Mouse (Mus musculus) embryonic facial prominence, embryonic 12.5 days (tissue): ENCODE data around the gene Acat3. TPM values are rescaled to one million over a fixed set of nuclear protein-coding genes. Genes with fewer than 3 reads are reported as not detected.
"Not testable (repeated sequence)": the region's sequence is repeated elsewhere in the genome, so short reads cannot be mapped to it uniquely, and the experiment has no call there.

Experiments used
- ATAC-seq: fragments of 200-750 bp; cut with Nextera tagmentation; 2 replicates; pipeline ENCODE4 v1.8.0; 2017; ENCODE audit not compliant: insufficient number of reproducible peaks, insufficient read depth, low FRiP score, low TSS enrichment
- H3K27ac ChIP-seq: fragments of 300-500 bp; sonication (generic); 2 replicates; pipeline ENCODE4 v1.5.1; 2016; ENCODE audit warnings: mild to moderate bottlenecking
- H3K27me3 ChIP-seq: fragments of 300-500 bp; sonication (generic); 2 replicates; pipeline ENCODE4 v1.6.1; 2016; ENCODE audit warnings: mild to moderate bottlenecking, moderate library complexity
- H3K36me3 ChIP-seq: fragments of 300-500 bp; sonication (generic); 2 replicates; pipeline ENCODE4 v1.6.1; 2016; ENCODE audit warnings: mild to moderate bottlenecking
- H3K4me1 ChIP-seq: fragments of 300-500 bp; sonication (generic); 2 replicates; pipeline ENCODE4 v1.6.1; 2016
- H3K4me2 ChIP-seq: fragments of 300-500 bp; sonication (generic); replicated peaks from 2 replicates; pipeline ENCODE4 v1.6.1; 2016; ENCODE audit warnings: mild to moderate bottlenecking, moderate library complexity
- H3K4me3 ChIP-seq: fragments of 300-500 bp; sonication (generic); 2 replicates; pipeline ENCODE4 v1.5.1; 2016; ENCODE audit warnings: mild to moderate bottlenecking
- H3K9ac ChIP-seq: fragments of 300-500 bp; sonication (generic); 2 replicates; pipeline ENCODE4 v1.6.1; 2016; ENCODE audit warnings: mild to moderate bottlenecking, moderate library complexity
- H3K9me3 ChIP-seq: fragments of 300-500 bp; sonication (generic); 2 replicates; pipeline ENCODE4 v1.6.1; 2016; ENCODE audit warnings: mild to moderate bottlenecking, moderate library complexity
- WGBS: fragments of 180-500 bp; shearing (Covaris S2); methylation state at CpG from one replicate; pipeline ENCODE4 v1.1.7; 2016; 5-methylcytosine and 5-hydroxymethylcytosine counted together
- polyA plus RNA-seq: library from polyadenylated mRNA; unstranded; fragments of >200 nt; fragmentation: Nextera tagmentation; extraction: Ambion mirVana; gene quantifications from 2 replicates; pipeline ENCODE4 v1.2.1, GENCODE M21; 2016

Acat3 gene
- polyA plus RNA-seq, 1 experiment from 2014 or later, result 1.4 TPM

DNA sequence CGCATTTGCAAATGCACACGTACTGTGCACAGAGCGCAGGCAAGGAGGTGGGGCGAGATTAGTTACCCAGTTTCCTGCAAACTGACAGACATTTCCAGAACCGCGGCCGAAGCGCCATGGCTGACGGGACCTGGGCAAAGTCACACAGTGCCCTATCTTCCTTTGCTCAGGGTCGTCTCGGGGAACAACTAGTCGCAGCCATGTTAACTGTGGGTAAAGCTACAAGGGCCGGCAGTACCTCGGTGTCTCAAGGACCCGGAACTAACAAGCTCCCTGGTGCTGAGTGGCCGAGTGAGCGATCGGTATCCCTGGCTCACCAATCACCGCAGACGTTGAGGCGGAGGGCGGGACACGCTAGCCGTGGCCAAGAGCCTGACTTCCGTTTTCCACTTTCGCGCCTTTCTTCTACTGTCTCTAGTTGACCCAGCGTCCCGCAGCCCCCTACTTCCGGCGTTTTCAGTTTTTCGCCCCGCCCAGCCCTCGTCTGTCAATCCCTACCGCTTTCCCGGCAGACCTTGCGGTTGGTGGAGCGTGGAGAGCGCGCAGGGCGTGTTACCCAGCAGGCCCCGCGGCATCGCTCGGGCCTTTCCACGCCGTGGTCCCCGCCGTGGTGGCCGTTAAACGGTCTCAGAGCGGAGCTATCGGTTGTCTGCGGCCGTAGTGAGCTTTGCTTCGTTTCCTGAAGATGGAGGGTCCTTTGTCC, 24.4 kb downstream of the Acat3 start, which contains the start of gene Mrpl18:
Gene Mrpl18, minus strand, starts transcription at position 465 of the 703 bp plus-strand sequence.
- Histone ChIP-seq H3K4me2 (peak within 1 kb of the TSS; percentile 69), H3K4me1 (no peaks in the 10 kb centered on the region), H3K9me3 (no peaks in the 10 kb centered on the region), H3K9ac (peak within 1 kb of the TSS; percentile 98), H3K4me3 (peak within 1 kb of the TSS; percentile 97), H3K27me3 (no peaks in the 10 kb centered on the region), H3K27ac (peak within 1 kb of the TSS; percentile 93), H3K36me3 (peaks cover 54% of the 10 kb centered on the region)
- ATAC-seq, result peak; percentile 99
- WGBS, result under 1% methylated on average over 56 of the region's 56 CpGs

GRCm38 (mm10) chr17:12915488-12915880, 24.9 kb downstream of the Acat3 start, which contains the start of gene Tcp1:
Gene Tcp1 (plus strand): TSS chr17:12915701.
- WGBS, result 1% methylated on average over 18 of the region's 18 CpGs
- Histone ChIP-seq H3K4me3 (peak within 1 kb of the TSS; percentile 97), H3K27ac (peak within 1 kb of the TSS; percentile 93), H3K9ac (peak within 1 kb of the TSS; percentile 98), H3K4me1 (no peaks in the 10 kb centered on the region), H3K27me3 (no peaks in the 10 kb centered on the region), H3K36me3 (peaks cover 52% of the 10 kb centered on the region), H3K9me3 (no peaks in the 10 kb centered on the region), H3K4me2 (peak within 1 kb of the TSS; percentile 69)
- no peak for ATAC-seq

- Histone ChIP-seq H3K27ac (no peak overlapping the region), H3K4me2 (no peak overlapping the region), H3K27me3 (no peaks in the 10 kb centered on the region), H3K9ac (no peak overlapping the region), H3K4me3 (no peak overlapping the region), H3K36me3 (peaks cover 40% of the 10 kb centered on the region), H3K9me3 (no peaks in the 10 kb centered on the region), H3K4me1 (no peaks in the 10 kb centered on the region)
- no peak for ATAC-seq
- WGBS, result 86% methylated on average over 8 of the region's 8 CpGs
Observed at GRCm38 (mm10) chr17:12910391-12910790, 30.0 kb downstream of the Acat3 start.

DNA sequence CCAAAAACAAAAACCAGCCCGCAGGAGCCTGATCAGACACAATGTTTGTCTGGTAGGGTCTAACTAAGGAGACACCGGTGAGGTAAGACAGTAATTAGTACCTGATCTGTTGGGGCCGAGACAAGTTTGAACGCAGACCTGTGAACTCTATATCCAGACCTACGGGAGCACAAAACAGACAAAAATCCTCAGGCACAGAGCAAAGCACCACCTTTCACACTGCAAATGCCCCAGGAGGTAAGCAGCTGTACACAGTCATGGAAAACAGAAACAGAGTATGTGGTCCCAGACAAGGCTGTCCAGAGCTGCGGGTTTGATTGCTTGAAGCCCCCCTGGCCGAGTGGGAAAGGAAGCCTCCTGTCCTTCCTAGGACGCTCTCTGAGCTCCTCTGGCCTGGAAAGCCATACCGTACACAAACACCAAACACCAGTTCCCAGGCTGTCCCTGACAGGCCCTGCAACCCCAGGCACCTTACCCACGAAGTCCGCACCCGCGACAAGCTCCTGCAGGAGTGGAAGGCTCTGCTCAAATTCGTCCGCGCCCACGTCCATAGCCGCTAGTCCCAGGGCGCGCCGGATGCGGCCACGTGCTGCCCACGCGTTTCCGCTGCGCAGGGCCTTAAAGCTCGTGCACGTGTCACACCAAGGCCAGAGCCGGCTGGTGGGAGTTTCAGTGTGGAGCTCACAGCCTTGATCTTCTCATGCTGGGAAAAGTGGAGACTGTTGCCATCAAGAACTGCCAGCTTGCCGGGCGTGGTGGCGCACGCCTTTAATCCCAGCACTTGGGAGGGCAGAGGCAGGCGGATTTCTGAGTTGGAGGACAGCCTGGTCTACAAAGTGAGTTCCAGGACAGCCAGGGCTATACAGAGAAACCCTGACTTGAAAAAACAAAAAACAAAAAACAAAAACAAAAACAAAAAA, 30.8 kb downstream of the Acat3 start, which contains the start of gene Pnldc1:
Gene Pnldc1, minus strand, starts transcription at position 870 of the 920 bp plus-strand sequence.
- peaks cover 44% of the 10 kb centered on the region for H3K36me3 ChIP-seq

DNA sequence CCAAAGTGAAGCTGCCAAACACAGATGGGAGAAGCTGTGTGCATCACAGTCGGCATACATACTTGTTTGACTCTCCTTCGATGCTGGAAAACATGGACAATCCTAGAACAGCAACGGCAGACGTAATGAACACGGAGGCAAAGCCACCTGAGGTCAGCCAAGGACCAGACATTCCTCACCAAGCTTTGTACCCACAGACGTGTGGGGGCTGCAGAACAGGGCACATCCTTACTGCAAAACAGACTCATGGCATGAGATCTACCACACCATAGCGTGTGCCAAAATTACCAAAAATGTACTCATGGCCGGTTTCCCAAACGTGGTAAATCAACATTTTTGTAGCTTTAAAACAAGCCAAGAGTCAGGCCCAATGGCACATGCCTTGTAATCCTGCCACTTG, 34.0 kb downstream of the Acat3 start:
- Histone ChIP-seq H3K27ac (no peak overlapping the region), H3K36me3 (peaks cover 30% of the 10 kb centered on the region), H3K4me1 (0 out of 2 replicates have a peak, but pooled peaks cover 8% of the 10 kb centered on the region), H3K9me3 (no peaks in the 10 kb centered on the region), H3K4me3 (no peak overlapping the region), H3K4me2 (no peak overlapping the region), H3K9ac (no peak overlapping the region), H3K27me3 (no peaks in the 10 kb centered on the region)
- ATAC-seq, result no peak
- WGBS, result 92% methylated on average over 9 of the region's 9 CpGs

More for the DNA sequence above, 30.8 kb downstream of the Acat3 start, which contains the start of gene Pnldc1:
- Histone ChIP-seq H3K4me2 (no peak within 1 kb of the TSS), H3K27ac (no peak within 1 kb of the TSS), H3K27me3 (no peaks in the 10 kb centered on the region), H3K4me3 (no peak within 1 kb of the TSS), H3K9ac (no peak within 1 kb of the TSS), H3K4me1 (no peaks in the 10 kb centered on the region), H3K9me3 (no peaks in the 10 kb centered on the region)
- no peak for ATAC-seq
- 79% methylated on average over 35 of the region's 35 CpGs for WGBS

GRCm38 (mm10) chr17:12905810-12906209, 34.6 kb downstream of the Acat3 start:
- Histone ChIP-seq H3K27ac (no peak overlapping the region), H3K27me3 (no peaks in the 10 kb centered on the region), H3K9me3 (no peaks in the 10 kb centered on the region), H3K4me1 (0 out of 2 replicates have a peak, but pooled peaks cover 8% of the 10 kb centered on the region), H3K4me3 (no peak overlapping the region), H3K4me2 (no peak overlapping the region), H3K9ac (no peak overlapping the region), H3K36me3 (peaks cover 25% of the 10 kb centered on the region)
- 90% methylated on average over 4 of the region's 4 CpGs for WGBS
- no peak for ATAC-seq

DNA sequence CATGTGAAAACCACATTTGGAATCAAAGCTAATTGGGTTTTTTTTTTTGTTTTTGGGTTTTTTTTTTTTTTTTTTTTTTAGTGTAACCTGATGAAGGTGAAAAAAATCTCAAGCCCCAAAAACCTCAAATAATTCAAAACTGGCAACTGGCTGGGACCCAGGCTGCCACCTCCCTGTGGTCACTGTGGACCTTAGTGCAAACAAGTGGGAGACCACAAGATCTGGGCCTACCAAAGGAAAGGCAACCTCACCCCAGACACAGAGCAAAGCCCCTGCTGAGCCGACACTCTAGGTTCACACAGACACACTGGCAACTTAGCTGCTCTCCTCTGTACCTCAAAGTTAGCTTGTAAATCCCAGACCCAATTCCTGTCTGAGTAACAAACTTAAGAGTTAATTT, 36.1 kb downstream of the Acat3 start:
- Histone ChIP-seq H3K4me1 (0 out of 2 replicates have a peak, but pooled peaks cover 8% of the 10 kb centered on the region), H3K9me3 (no peaks in the 10 kb centered on the region), H3K4me2 (no peak overlapping the region), H3K9ac (no peak overlapping the region), H3K4me3 (no peak overlapping the region), H3K36me3 (peaks cover 23% of the 10 kb centered on the region), H3K27ac (no peak overlapping the region), H3K27me3 (no peaks in the 10 kb centered on the region)
- WGBS, result 81% methylated on average over 1 of the region's 1 CpGs
- no peak for ATAC-seq

DNA sequence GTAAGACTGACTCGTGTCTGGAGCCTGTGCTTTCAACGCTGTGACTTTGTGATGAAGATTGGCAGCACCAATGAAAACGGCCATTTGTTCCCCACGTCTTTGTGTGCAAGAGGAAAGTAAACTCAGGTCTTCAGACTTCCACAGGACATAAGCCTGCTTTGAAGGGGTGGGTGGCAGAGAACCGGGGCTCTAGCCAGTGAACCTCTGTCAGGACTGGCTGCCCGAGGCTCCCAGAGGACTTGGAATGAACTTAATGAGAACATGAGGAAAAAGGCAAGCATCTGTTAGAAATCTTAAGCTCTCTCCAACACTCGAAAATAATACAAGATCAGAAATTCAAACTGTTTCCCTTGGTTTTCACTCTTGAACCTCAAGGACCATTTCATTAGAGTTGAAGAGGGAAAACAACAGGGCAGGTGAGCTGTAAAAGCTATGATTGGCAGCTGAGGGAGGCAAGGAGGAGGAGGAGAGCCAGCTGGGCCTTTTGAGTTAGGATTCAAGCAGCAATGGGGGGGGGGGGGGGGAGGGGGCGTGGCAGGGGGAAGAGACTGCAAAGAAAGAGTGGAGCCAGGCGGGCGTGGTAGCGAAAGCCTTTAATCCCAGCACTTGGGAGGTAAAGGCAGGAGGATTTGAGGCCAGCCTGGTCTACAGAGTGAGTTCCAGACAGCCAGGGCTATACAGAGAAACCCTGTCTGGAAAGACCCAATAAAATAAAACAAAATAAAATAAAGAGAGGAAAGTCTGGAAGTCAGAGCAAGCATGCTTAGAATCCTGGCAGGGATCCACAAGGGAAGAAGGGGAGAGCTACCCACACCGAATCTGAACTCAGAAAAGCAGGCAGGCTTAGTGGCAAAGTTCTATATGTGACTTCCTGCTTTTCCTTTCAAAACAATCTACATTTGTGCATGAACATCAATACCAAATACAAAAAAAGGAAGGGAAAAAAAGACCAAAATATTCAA, 36.7 kb downstream of the Acat3 start:
- Histone ChIP-seq H3K4me1 (0 out of 2 replicates have a peak, but pooled peaks cover 8% of the 10 kb centered on the region), H3K9me3 (no peaks in the 10 kb centered on the region), H3K9ac (no peak overlapping the region), H3K27me3 (no peaks in the 10 kb centered on the region), H3K4me2 (no peak overlapping the region), H3K4me3 (no peak overlapping the region), H3K27ac (peak overlapping the region; percentile 64), H3K36me3 (peaks cover 23% of the 10 kb centered on the region)
- peak; percentile 71; the same call in 1 of the 2 replicates for ATAC-seq
- 53% methylated on average over 11 of the region's 12 CpGs for WGBS

GRCm38 (mm10) chr17:12902291-12902690, 38.1 kb downstream of the Acat3 start:
- Histone ChIP-seq H3K36me3 (peaks cover 23% of the 10 kb centered on the region), H3K4me2 (no peak overlapping the region), H3K27me3 (no peaks in the 10 kb centered on the region), H3K9ac (no peak overlapping the region), H3K9me3 (no peaks in the 10 kb centered on the region), H3K4me1 (0 out of 2 replicates have a peak, but pooled peaks cover 8% of the 10 kb centered on the region), H3K4me3 (no peak overlapping the region), H3K27ac (no peak overlapping the region)
- 94% methylated on average over 6 of the region's 6 CpGs for WGBS
- ATAC-seq, result no peak

DNA sequence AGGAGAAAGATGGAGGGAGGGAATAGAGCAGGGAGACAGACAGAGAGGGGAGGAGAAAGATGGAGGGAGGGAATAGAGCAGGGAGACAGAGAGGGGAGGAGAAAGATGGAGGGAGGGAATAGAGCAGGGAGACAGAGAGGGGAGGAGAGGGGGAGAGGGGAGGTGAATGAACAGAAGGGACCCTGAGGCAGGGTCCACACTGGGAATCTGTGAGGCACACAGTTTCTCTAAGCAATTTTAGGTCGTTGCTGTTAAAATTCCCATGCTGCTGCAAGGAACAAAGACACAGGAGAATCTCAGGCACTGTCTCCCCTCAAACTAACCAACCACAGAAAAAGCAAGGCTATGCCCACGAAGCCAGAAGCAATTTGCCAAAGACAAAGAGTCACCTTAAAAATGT, 41.8 kb downstream of the Acat3 start:
- peaks cover 12% of the 10 kb centered on the region for H3K36me3 ChIP-seq
- 28% methylated on average over 2 of the region's 2 CpGs for WGBS

GRCm38 (mm10) chr17:12897674-12898073, 42.7 kb downstream of the Acat3 start:
- no peaks in the 10 kb centered on the region for H3K4me1 ChIP-seq
- WGBS, result 82% methylated on average over 5 of the region's 5 CpGs
- H3K9ac ChIP-seq, result no peak overlapping the region
- no peak overlapping the region for H3K4me2 ChIP-seq
- no peak overlapping the region for H3K4me3 ChIP-seq
- ATAC-seq, result no peak
- no peaks in the 10 kb centered on the region for H3K9me3 ChIP-seq
- H3K27ac ChIP-seq, result peak overlapping the region; percentile 73; the same call in 1 of the 2 replicates
- no peaks in the 10 kb centered on the region for H3K27me3 ChIP-seq
- peaks cover 7% of the 10 kb centered on the region for H3K36me3 ChIP-seq

More for the DNA sequence above, 41.8 kb downstream of the Acat3 start:
- H3K27ac ChIP-seq, result peak overlapping the region; percentile 76
- H3K4me3 ChIP-seq, H3K4me2 ChIP-seq, H3K4me1 ChIP-seq, H3K9me3 ChIP-seq, ATAC-seq, H3K9ac ChIP-seq, H3K27me3 ChIP-seq: not testable (repeated sequence)
